Mouse (Mus musculus) heart, adult 2 months (tissue): Measurements from ENCODE around the gene Abr.

Source experiments
- CTCF ChIP-seq: fragments of 200-600 bp; IDR thresholded peaks from 2 replicates; pipeline ENCODE4 v1.8.1; 2022; ENCODE audit warnings: antibody characterized with exemption, mild to moderate bottlenecking, moderate library complexity
- EP300 ChIP-seq: fragments of 200-500 bp; IDR thresholded peaks from 2 replicates; pipeline ENCODE4 v1.6.1; 2011; ENCODE audit warnings: low read depth, low read length, control low read depth; ENCODE audit not compliant: insufficient read depth

- TF ChIP-seq EP300, result no peak
- TF ChIP-seq CTCF, result no peak
These were observed 149.5 kb downstream of the Abr start for GRCm38 (mm10) chr11:76472617-76473016.
